Mouse (Mus musculus): ENCODE measurements at regions not wholly inside any gene's neighbourhood (a gene's known extent, or its start where the extent isn't known, plus 50 kb on each side); places are given as distances from the start of the nearest gene placed in this dataset.

- no peaks in the 10 kb centered on the region for H3K27me3 ChIP-seq (replicated peaks; ENCODE audit: control insufficient read depth, insufficient read depth, low read length)
- H3K27ac ChIP-seq (ENCODE audit: low read depth): no peak overlapping the region
- no peaks in the 10 kb centered on the region for H3K9me3 ChIP-seq (ENCODE audit: control insufficient read depth, low read length)
- WGBS: 79% methylated on average over 1 of the region's 1 CpGs
- H3K36me3 ChIP-seq (ENCODE audit: control insufficient read depth, insufficient read depth, low read length): no peaks in the 10 kb centered on the region
- no peak overlapping the region for H3K4me2 ChIP-seq (ENCODE audit: low read length)
- H3K4me3 ChIP-seq (ENCODE audit: low read depth, low read length): no peak overlapping the region
- no peak for DNase-seq (ENCODE audit: low spot score)
- H3K9ac ChIP-seq (ENCODE audit: low read length): no peak overlapping the region
- H3K4me1 ChIP-seq (replicated peaks; ENCODE audit: control insufficient read depth, insufficient read depth, low read length): no peaks in the 10 kb centered on the region
- no peak for ATAC-seq (replicated peaks; ENCODE audit: low FRiP score, low TSS enrichment, low read depth)
These were observed 281.2 kb downstream of the Cd47 start for GRCm38 (mm10) chr16:50081511-50081910.

- Histone ChIP-seq H3K27me3 (replicated peaks; ENCODE audit: control insufficient read depth, insufficient read depth, low read length) (no peaks in the 10 kb centered on the region), H3K4me3 (ENCODE audit: low read depth, low read length) (no peak overlapping the region), H3K9me3 (ENCODE audit: control insufficient read depth, low read length) (no peaks in the 10 kb centered on the region), H3K4me1 (replicated peaks; ENCODE audit: control insufficient read depth, insufficient read depth, low read length) (no peaks in the 10 kb centered on the region), H3K27ac (ENCODE audit: low read depth) (no peak overlapping the region), H3K9ac (ENCODE audit: low read length) (no peak overlapping the region), H3K4me2 (ENCODE audit: low read length) (no peak overlapping the region), H3K36me3 (ENCODE audit: control insufficient read depth, insufficient read depth, low read length) (no peaks in the 10 kb centered on the region)
- DNase-seq (ENCODE audit: low spot score) (no peak), ATAC-seq (replicated peaks; ENCODE audit: low FRiP score, low TSS enrichment, low read depth) (no peak)
- 77% methylated on average over 1 of the region's 1 CpGs for WGBS
These were observed 292.0 kb downstream of the Cd47 start for GRCm38 (mm10) chr16:50092318-50092717.

GRCm38 (mm10) chr16:50092780-50093179, 292.4 kb downstream of the Cd47 start:
- Histone ChIP-seq H3K4me3 (ENCODE audit: low read depth, low read length) (no peak overlapping the region), H3K4me1 (replicated peaks; ENCODE audit: control insufficient read depth, insufficient read depth, low read length) (no peaks in the 10 kb centered on the region), H3K9ac (ENCODE audit: low read length) (no peak overlapping the region), H3K27ac (ENCODE audit: low read depth) (no peak overlapping the region), H3K27me3 (replicated peaks; ENCODE audit: control insufficient read depth, insufficient read depth, low read length) (no peaks in the 10 kb centered on the region), H3K9me3 (ENCODE audit: control insufficient read depth, low read length) (no peaks in the 10 kb centered on the region), H3K36me3 (ENCODE audit: control insufficient read depth, insufficient read depth, low read length) (no peaks in the 10 kb centered on the region), H3K4me2 (ENCODE audit: low read length) (no peak overlapping the region)
- ATAC-seq (replicated peaks; ENCODE audit: low FRiP score, low TSS enrichment, low read depth): no peak
- WGBS: 78% methylated on average over 3 of the region's 3 CpGs
- DNase-seq (ENCODE audit: low spot score): no peak

DNA sequence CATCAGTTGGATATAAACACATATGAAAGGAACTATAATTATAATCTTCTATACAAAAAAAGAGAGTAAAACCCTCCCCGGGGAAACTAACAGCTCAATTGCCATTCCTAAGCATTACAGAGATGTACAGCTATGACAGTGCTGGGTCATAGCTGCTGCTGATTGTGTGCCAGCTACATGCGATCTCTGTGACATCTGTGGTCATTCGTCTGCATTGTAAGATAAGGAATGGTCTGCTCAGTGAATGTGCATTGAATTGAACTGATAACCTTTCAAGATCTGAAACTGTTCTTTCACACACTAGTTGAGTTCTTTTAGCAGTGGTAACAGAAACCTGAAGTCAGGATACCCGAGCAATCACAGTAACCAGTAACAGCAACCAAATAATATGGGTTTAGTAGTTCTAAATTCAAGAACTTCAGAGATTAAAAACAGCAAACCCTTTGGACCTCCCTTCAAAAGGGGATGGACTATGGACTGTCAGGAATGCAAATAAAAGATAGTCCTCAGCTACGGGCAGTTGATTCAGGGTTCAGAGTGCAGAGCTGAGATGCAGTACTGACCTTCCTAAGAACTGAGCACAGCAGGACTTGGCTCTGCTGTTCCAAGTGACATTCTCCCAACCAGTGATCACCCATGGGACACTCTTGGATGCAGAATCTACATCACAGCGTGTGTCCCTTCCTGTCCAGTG, 295.7 kb downstream of the Cd47 start:
- no peak overlapping the region for H3K27ac ChIP-seq (ENCODE audit: low read depth)
- 0 out of 2 replicates have a peak, but pooled peaks have one; percentile 58 for ATAC-seq (replicated peaks; ENCODE audit: low FRiP score, low TSS enrichment, low read depth)
- no peaks in the 10 kb centered on the region for H3K4me1 ChIP-seq (replicated peaks; ENCODE audit: control insufficient read depth, insufficient read depth, low read length)
- H3K27me3 ChIP-seq (replicated peaks; ENCODE audit: control insufficient read depth, insufficient read depth, low read length): no peaks in the 10 kb centered on the region
- no peaks in the 10 kb centered on the region for H3K9me3 ChIP-seq (ENCODE audit: control insufficient read depth, low read length)
- WGBS: 59% methylated on average over 6 of the region's 6 CpGs
- H3K36me3 ChIP-seq (ENCODE audit: control insufficient read depth, insufficient read depth, low read length): no peaks in the 10 kb centered on the region
- DNase-seq (ENCODE audit: low spot score): no peak
- no peak overlapping the region for H3K4me2 ChIP-seq (ENCODE audit: low read length)
- H3K4me3 ChIP-seq (ENCODE audit: low read depth, low read length): no peak overlapping the region
- H3K9ac ChIP-seq (ENCODE audit: low read length): no peak overlapping the region

GRCm38 (mm10) chr16:50096563-50096962, 296.2 kb downstream of the Cd47 start:
- no peak overlapping the region for H3K4me2 ChIP-seq (ENCODE audit: low read length)

DNA sequence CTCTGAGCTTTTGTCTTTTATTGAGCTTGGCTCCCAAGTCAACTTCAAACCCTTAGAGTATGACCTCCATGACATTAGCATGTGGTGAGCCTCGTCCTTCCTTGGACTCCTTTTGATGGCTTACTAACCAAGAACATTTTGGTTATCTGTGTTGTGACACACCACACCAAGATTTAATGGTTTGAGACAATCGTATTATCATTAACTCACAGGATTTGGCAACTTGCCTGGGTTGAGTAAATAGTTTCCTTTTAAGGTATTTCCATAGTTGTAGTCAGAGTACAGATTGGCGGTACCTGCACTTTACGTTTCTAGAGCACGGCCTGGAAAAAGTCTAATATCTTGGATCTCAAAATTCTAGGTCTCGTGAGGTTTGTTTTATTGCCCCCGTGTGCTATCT, 303.0 kb downstream of the Cd47 start:
- no peak for ATAC-seq (replicated peaks; ENCODE audit: low FRiP score, low TSS enrichment, low read depth)

More at GRCm38 (mm10) chr16:50096563-50096962, 296.2 kb downstream of the Cd47 start:
- Histone ChIP-seq H3K4me3 (ENCODE audit: low read depth, low read length) (no peak overlapping the region), H3K9me3 (ENCODE audit: control insufficient read depth, low read length) (no peaks in the 10 kb centered on the region), H3K9ac (ENCODE audit: low read length) (no peak overlapping the region), H3K27me3 (replicated peaks; ENCODE audit: control insufficient read depth, insufficient read depth, low read length) (no peaks in the 10 kb centered on the region), H3K36me3 (ENCODE audit: control insufficient read depth, insufficient read depth, low read length) (no peaks in the 10 kb centered on the region), H3K27ac (ENCODE audit: low read depth) (no peak overlapping the region), H3K4me1 (replicated peaks; ENCODE audit: control insufficient read depth, insufficient read depth, low read length) (no peaks in the 10 kb centered on the region)
- 74% methylated on average over 2 of the region's 2 CpGs for WGBS
- no peak for DNase-seq (ENCODE audit: low spot score)
- ATAC-seq (replicated peaks; ENCODE audit: low FRiP score, low TSS enrichment, low read depth): no peak

DNA sequence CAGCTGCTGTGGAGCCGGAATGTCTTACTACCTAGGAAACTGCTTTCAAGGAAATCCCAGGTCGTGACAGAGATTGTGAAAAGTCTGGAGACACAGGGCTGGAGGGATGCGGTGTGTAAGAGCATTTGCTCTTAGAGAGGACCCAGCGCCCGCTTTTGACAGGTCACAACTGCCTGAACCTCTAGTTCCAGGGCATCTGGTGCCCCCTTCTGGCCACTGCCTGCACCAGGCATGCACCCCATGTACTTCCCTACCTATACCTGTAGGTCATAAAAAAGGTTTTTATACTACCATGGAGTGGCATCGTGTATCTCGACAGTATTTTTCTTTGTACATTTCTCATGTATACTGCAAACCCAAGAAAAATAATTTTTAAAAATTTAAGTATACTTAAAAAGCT, 314.0 kb downstream of the Bbx start:
- Histone ChIP-seq H3K36me3 (ENCODE audit: control insufficient read depth, insufficient read depth, low read length) (no peaks in the 10 kb centered on the region), H3K27ac (ENCODE audit: low read depth) (no peak overlapping the region), H3K9ac (ENCODE audit: low read length) (no peak overlapping the region), H3K4me3 (ENCODE audit: low read depth, low read length) (no peak overlapping the region), H3K4me1 (replicated peaks; ENCODE audit: control insufficient read depth, insufficient read depth, low read length) (no peaks in the 10 kb centered on the region), H3K27me3 (replicated peaks; ENCODE audit: control insufficient read depth, insufficient read depth, low read length) (no peaks in the 10 kb centered on the region), H3K4me2 (ENCODE audit: low read length) (no peak overlapping the region), H3K9me3 (ENCODE audit: control insufficient read depth, low read length) (no peaks in the 10 kb centered on the region)
- WGBS: 96% methylated on average over 7 of the region's 7 CpGs
- ATAC-seq (replicated peaks; ENCODE audit: low FRiP score, low TSS enrichment, low read depth) (no peak), DNase-seq (ENCODE audit: low spot score) (no peak)

More for the DNA sequence above, 303.0 kb downstream of the Cd47 start:
- H3K4me1 ChIP-seq (replicated peaks; ENCODE audit: control insufficient read depth, insufficient read depth, low read length): no peaks in the 10 kb centered on the region
- no peaks in the 10 kb centered on the region for H3K9me3 ChIP-seq (ENCODE audit: control insufficient read depth, low read length)
- H3K4me3 ChIP-seq (ENCODE audit: low read depth, low read length): no peak overlapping the region
- no peaks in the 10 kb centered on the region for H3K27me3 ChIP-seq (replicated peaks; ENCODE audit: control insufficient read depth, insufficient read depth, low read length)
- no peak overlapping the region for H3K27ac ChIP-seq (ENCODE audit: low read depth)
- DNase-seq (ENCODE audit: low spot score): no peak
- no peak overlapping the region for H3K9ac ChIP-seq (ENCODE audit: low read length)
- no peaks in the 10 kb centered on the region for H3K36me3 ChIP-seq (ENCODE audit: control insufficient read depth, insufficient read depth, low read length)
- no peak overlapping the region for H3K4me2 ChIP-seq (ENCODE audit: low read length)
- 57% methylated on average over 7 of the region's 7 CpGs for WGBS

GRCm38 (mm10) chr16:50122460-50122859, 309.7 kb downstream of the Bbx start:
- Histone ChIP-seq H3K27me3 (replicated peaks; ENCODE audit: control insufficient read depth, insufficient read depth, low read length) (no peaks in the 10 kb centered on the region), H3K4me1 (replicated peaks; ENCODE audit: control insufficient read depth, insufficient read depth, low read length) (no peaks in the 10 kb centered on the region), H3K27ac (ENCODE audit: low read depth) (no peak overlapping the region), H3K36me3 (ENCODE audit: control insufficient read depth, insufficient read depth, low read length) (no peaks in the 10 kb centered on the region), H3K9me3 (ENCODE audit: control insufficient read depth, low read length) (no peaks in the 10 kb centered on the region), H3K9ac (ENCODE audit: low read length) (no peak overlapping the region), H3K4me2 (ENCODE audit: low read length) (no peak overlapping the region), H3K4me3 (ENCODE audit: low read depth, low read length) (no peak overlapping the region)
- WGBS: 71% methylated on average over 2 of the region's 2 CpGs
- DNase-seq (ENCODE audit: low spot score) (peak; percentile 18), ATAC-seq (replicated peaks; ENCODE audit: low FRiP score, low TSS enrichment, low read depth) (no peak)

DNA sequence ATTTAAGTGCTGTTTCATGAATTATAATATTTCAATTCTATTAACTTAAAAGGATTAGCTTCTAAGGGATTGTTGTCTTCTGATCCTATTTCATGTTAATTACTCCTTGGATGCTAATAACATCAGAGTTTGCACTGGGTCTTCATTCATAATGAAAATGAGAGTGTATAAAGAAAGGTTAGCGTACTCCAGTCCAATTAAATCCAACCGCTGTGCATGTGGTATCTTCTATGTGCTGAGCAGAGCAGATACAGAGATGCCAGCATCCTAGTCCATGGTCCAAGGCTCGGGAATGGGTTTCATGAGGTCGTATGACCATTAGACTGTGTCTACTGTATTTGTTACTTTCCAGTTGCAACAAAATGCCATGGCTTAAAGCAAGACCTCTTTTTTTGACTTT, 307.5 kb downstream of the Bbx start:
- H3K9me3 ChIP-seq (ENCODE audit: control insufficient read depth, low read length): no peaks in the 10 kb centered on the region
- no peak overlapping the region for H3K4me3 ChIP-seq (ENCODE audit: low read depth, low read length)
- H3K9ac ChIP-seq (ENCODE audit: low read length): no peak overlapping the region
- no peaks in the 10 kb centered on the region for H3K36me3 ChIP-seq (ENCODE audit: control insufficient read depth, insufficient read depth, low read length)
- no peaks in the 10 kb centered on the region for H3K27me3 ChIP-seq (replicated peaks; ENCODE audit: control insufficient read depth, insufficient read depth, low read length)
- DNase-seq (ENCODE audit: low spot score) (no peak), ATAC-seq (replicated peaks; ENCODE audit: low FRiP score, low TSS enrichment, low read depth) (no peak)
- no peaks in the 10 kb centered on the region for H3K4me1 ChIP-seq (replicated peaks; ENCODE audit: control insufficient read depth, insufficient read depth, low read length)
- no peak overlapping the region for H3K4me2 ChIP-seq (ENCODE audit: low read length)
- no peak overlapping the region for H3K27ac ChIP-seq (ENCODE audit: low read depth)
- WGBS: 93% methylated on average over 4 of the region's 4 CpGs
